Mouse (Mus musculus) embryonic facial prominence, embryonic 15.5 days (tissue): ENCODE results near the gene Endou. TPM values are rescaled to one million over a fixed set of nuclear protein-coding genes. Genes with fewer than 3 reads are reported as not detected.

Experiments
- ATAC-seq: fragments of 200-750 bp; cut with Nextera tagmentation; 2 replicates; pipeline ENCODE4 v1.8.0; 2017; ENCODE audit warnings: low read depth, moderate TSS enrichment; ENCODE audit not compliant: insufficient number of reproducible peaks, low FRiP score, low TSS enrichment
- H3K27ac ChIP-seq: fragments of 300-500 bp; sonication (generic); replicated peaks from 2 replicates; pipeline ENCODE4 v1.5.1; 2015; ENCODE audit warnings: mild to moderate bottlenecking, inconsistent platforms
- H3K27me3 ChIP-seq: fragments of 300-500 bp; sonication (generic); 2 replicates; pipeline ENCODE4 v1.6.1; 2015; ENCODE audit warnings: inconsistent platforms
- H3K36me3 ChIP-seq: fragments of 300-500 bp; sonication (generic); 2 replicates; pipeline ENCODE4 v1.6.1; 2015; ENCODE audit warnings: mild to moderate bottlenecking, inconsistent platforms
- H3K4me1 ChIP-seq: fragments of 300-500 bp; sonication (generic); 2 replicates; pipeline ENCODE4 v1.6.1; 2015; ENCODE audit warnings: inconsistent platforms
- H3K4me2 ChIP-seq: fragments of 300-500 bp; sonication (generic); replicated peaks from 2 replicates; pipeline ENCODE4 v1.6.1; 2015; ENCODE audit warnings: mild to moderate bottlenecking, inconsistent platforms
- H3K4me3 ChIP-seq: fragments of 300-500 bp; sonication (generic); replicated peaks from 2 replicates; pipeline ENCODE4 v1.5.1; 2015; ENCODE audit warnings: mild to moderate bottlenecking, inconsistent platforms
- H3K9ac ChIP-seq: fragments of 300-500 bp; sonication (generic); 2 replicates; pipeline ENCODE4 v1.6.1; 2015; ENCODE audit warnings: inconsistent platforms
- H3K9me3 ChIP-seq: fragments of 300-500 bp; sonication (generic); replicated peaks from 2 replicates; pipeline ENCODE4 v1.6.1; 2016; ENCODE audit warnings: inconsistent platforms
- WGBS: fragments of 180-500 bp; shearing (Covaris S2); methylation state at CpG from one replicate; pipeline ENCODE4 v1.1.7; 2015; 5-methylcytosine and 5-hydroxymethylcytosine counted together
- polyA plus RNA-seq: library from polyadenylated mRNA; unstranded; fragments of >200 nt; fragmentation: Nextera tagmentation; extraction: Ambion mirVana; gene quantifications from 2 replicates; pipeline ENCODE4 v1.2.1, GENCODE M21; 2015

Endou gene
- polyA plus RNA-seq, 1 experiment from 2014 or later, result 35.9 TPM

GRCm38 (mm10) chr15:97716782-97717181 lies 14.4 kb downstream of the Endou start:
- no peak for ATAC-seq
- no peaks in the 10 kb centered on the region for H3K27me3 ChIP-seq
- 87% methylated on average over 11 of the region's 11 CpGs for WGBS

GRCm38 (mm10) chr15:97715734-97716133 lies 15.4 kb downstream of the Endou start:
- Histone ChIP-seq H3K27me3 (no peaks in the 10 kb centered on the region), H3K4me1 (peaks cover 9% of the 10 kb centered on the region), H3K4me3 (no peak overlapping the region), H3K4me2 (no peak overlapping the region), H3K36me3 (no peaks in the 10 kb centered on the region), H3K9me3 (no peaks in the 10 kb centered on the region), H3K9ac (no peak overlapping the region), H3K27ac (no peak overlapping the region)
- 88% methylated on average over 1 of the region's 1 CpGs for WGBS
- ATAC-seq, result no peak

More at GRCm38 (mm10) chr15:97716782-97717181, 14.4 kb downstream of the Endou start:
- Histone ChIP-seq H3K9ac (no peak overlapping the region), H3K36me3 (no peaks in the 10 kb centered on the region), H3K27ac (no peak overlapping the region), H3K9me3 (no peaks in the 10 kb centered on the region), H3K4me1 (peaks cover 17% of the 10 kb centered on the region), H3K4me3 (no peak overlapping the region), H3K4me2 (no peak overlapping the region)

GRCm38 (mm10) chr15:97715083-97715482 lies 16.1 kb downstream of the Endou start:
- no peak overlapping the region for H3K9ac ChIP-seq
- no peak overlapping the region for H3K27ac ChIP-seq
- no peaks in the 10 kb centered on the region for H3K36me3 ChIP-seq
- WGBS, result 86% methylated on average over 8 of the region's 8 CpGs
- no peaks in the 10 kb centered on the region for H3K27me3 ChIP-seq
- no peak for ATAC-seq
- H3K4me2 ChIP-seq, result no peak overlapping the region
- H3K4me3 ChIP-seq, result no peak overlapping the region
- H3K9me3 ChIP-seq, result no peaks in the 10 kb centered on the region
- H3K4me1 ChIP-seq, result peaks cover 5% of the 10 kb centered on the region

GRCm38 (mm10) chr15:97712546-97712945 lies 18.6 kb downstream of the Endou start:
- no peak overlapping the region for H3K27ac ChIP-seq
- no peak overlapping the region for H3K9ac ChIP-seq
- no peaks in the 10 kb centered on the region for H3K9me3 ChIP-seq
- ATAC-seq, result no peak
- no peaks in the 10 kb centered on the region for H3K4me1 ChIP-seq
- no peak overlapping the region for H3K4me3 ChIP-seq
- 63% methylated on average over 6 of the region's 6 CpGs for WGBS
- H3K4me2 ChIP-seq, result no peak overlapping the region
- H3K36me3 ChIP-seq, result no peaks in the 10 kb centered on the region
- no peaks in the 10 kb centered on the region for H3K27me3 ChIP-seq

GRCm38 (mm10) chr15:97710906-97711305 lies 20.2 kb downstream of the Endou start:
- Histone ChIP-seq H3K4me1 (peaks cover 5% of the 10 kb centered on the region; the same call in 1 of the 2 replicates), H3K4me2 (no peak overlapping the region), H3K27ac (no peak overlapping the region), H3K27me3 (no peaks in the 10 kb centered on the region), H3K9ac (no peak overlapping the region), H3K36me3 (no peaks in the 10 kb centered on the region), H3K9me3 (no peaks in the 10 kb centered on the region), H3K4me3 (no peak overlapping the region)
- WGBS, result 40% methylated on average over 6 of the region's 6 CpGs
- no peak for ATAC-seq

GRCm38 (mm10) chr15:97705211-97706050 lies 25.7 kb downstream of the Endou start, which contains the start of gene Rpap3:
Gene Rpap3 (minus strand): TSS chr15:97705825.
- H3K27ac ChIP-seq, result peak within 1 kb of the TSS; percentile 65
- H3K36me3 ChIP-seq, result peaks cover 17% of the 10 kb centered on the region
- H3K9ac ChIP-seq, result peak within 1 kb of the TSS; percentile 93
- peak within 1 kb of the TSS; percentile 94 for H3K4me3 ChIP-seq
- peak within 1 kb of the TSS; percentile 75 for H3K4me2 ChIP-seq
- no peaks in the 10 kb centered on the region for H3K27me3 ChIP-seq
- peak; percentile 89 for ATAC-seq
- no peaks in the 10 kb centered on the region for H3K9me3 ChIP-seq
- H3K4me1 ChIP-seq, result peaks cover 12% of the 10 kb centered on the region; the same call in 1 of the 2 replicates
- under 1% methylated on average over 70 of the region's 71 CpGs for WGBS

- Histone ChIP-seq H3K4me3 (no peak overlapping the region), H3K27ac (no peak overlapping the region), H3K4me1 (no peaks in the 10 kb centered on the region), H3K36me3 (peaks cover 82% of the 10 kb centered on the region), H3K9ac (no peak overlapping the region), H3K4me2 (no peak overlapping the region), H3K9me3 (no peaks in the 10 kb centered on the region), H3K27me3 (no peaks in the 10 kb centered on the region)
- no peak for ATAC-seq
- 90% methylated on average over 10 of the region's 10 CpGs for WGBS
These were observed 34.5 kb downstream of the Endou start for GRCm38 (mm10) chr15:97696616-97697015.

GRCm38 (mm10) chr15:97693411-97693810 lies 37.7 kb downstream of the Endou start:
- Histone ChIP-seq H3K27ac (no peak overlapping the region), H3K27me3 (no peaks in the 10 kb centered on the region), H3K9ac (no peak overlapping the region), H3K4me3 (no peak overlapping the region), H3K9me3 (no peaks in the 10 kb centered on the region), H3K4me2 (no peak overlapping the region), H3K4me1 (no peaks in the 10 kb centered on the region), H3K36me3 (peaks cover 77% of the 10 kb centered on the region)
- 95% methylated on average over 5 of the region's 5 CpGs for whole genome bisulfite sequencing
- no peak for ATAC-seq

- no peak overlapping the region for H3K9ac ChIP-seq
- WGBS, result 94% methylated on average over 9 of the region's 9 CpGs
- H3K27ac ChIP-seq, result no peak overlapping the region
- peaks cover 88% of the 10 kb centered on the region for H3K36me3 ChIP-seq
- no peak for ATAC-seq
- no peak overlapping the region for H3K4me3 ChIP-seq
- no peaks in the 10 kb centered on the region for H3K4me1 ChIP-seq
- no peaks in the 10 kb centered on the region for H3K9me3 ChIP-seq
- H3K4me2 ChIP-seq, result no peak overlapping the region
- H3K27me3 ChIP-seq, result no peaks in the 10 kb centered on the region
These were observed 47.0 kb downstream of the Endou start for GRCm38 (mm10) chr15:97684118-97684517.

- H3K36me3 ChIP-seq, result peaks cover 86% of the 10 kb centered on the region
- 65% methylated on average over 8 of the region's 8 CpGs for WGBS
- no peak for ATAC-seq
These were observed 49.1 kb downstream of the Endou start for GRCm38 (mm10) chr15:97682053-97682452.

GRCm38 (mm10) chr15:97679991-97680681 lies 51.0 kb downstream of the Endou start:
- no peak overlapping the region for H3K9ac ChIP-seq
- H3K4me2 ChIP-seq, result no peak overlapping the region
- 79% methylated on average over 18 of the region's 18 CpGs for WGBS
- no peak overlapping the region for H3K4me3 ChIP-seq
- no peak overlapping the region for H3K27ac ChIP-seq
- H3K27me3 ChIP-seq, result no peaks in the 10 kb centered on the region
- H3K9me3 ChIP-seq, result no peaks in the 10 kb centered on the region
- ATAC-seq, result no peak
- peaks cover 81% of the 10 kb centered on the region for H3K36me3 ChIP-seq
- H3K4me1 ChIP-seq, result no peaks in the 10 kb centered on the region

More at GRCm38 (mm10) chr15:97682053-97682452, 49.1 kb downstream of the Endou start:
- Histone ChIP-seq H3K27ac (no peak overlapping the region), H3K27me3 (no peaks in the 10 kb centered on the region), H3K4me3 (no peak overlapping the region), H3K9ac (no peak overlapping the region), H3K4me2 (no peak overlapping the region), H3K9me3 (no peaks in the 10 kb centered on the region), H3K4me1 (no peaks in the 10 kb centered on the region)
